Mouse (Mus musculus) lung, adult 2 months (tissue): ENCODE measurements around the gene Ing3. TPM values are rescaled to one million over a fixed set of nuclear protein-coding genes. Genes with fewer than 3 reads are reported as not detected.

ENCODE experiments used
- DNase-seq: peaks from one replicate; pipeline ENCODE4 v3.0.0; 2022
- H3K4me1 ChIP-seq: fragments of 200-500 bp; 2 replicates; pipeline ENCODE4 v1.6.1; 2011; ENCODE audit warnings: low read length; ENCODE audit not compliant: control insufficient read depth, insufficient read depth
- H3K4me3 ChIP-seq: fragments of 200-500 bp; replicated peaks from 2 replicates; pipeline ENCODE3; 2011; ENCODE audit warnings: low read depth, mild to moderate bottlenecking, control low read depth, low read length; ENCODE audit errors: extremely low read depth
- CTCF ChIP-seq: fragments of 200-500 bp; IDR thresholded peaks from 2 replicates; pipeline ENCODE4 v1.5.1; 2011; ENCODE audit warnings: mild to moderate bottlenecking, low read length, control low read depth; ENCODE audit not compliant: insufficient read depth
- POLR2A ChIP-seq: fragments of 200-500 bp; IDR thresholded peaks from 2 replicates; pipeline ENCODE4 v1.6.1; 2011; ENCODE audit warnings: low read depth, mild to moderate bottlenecking, control low read depth, low read length, borderline replicate concordance; ENCODE audit errors: extremely low read depth
- WGBS: fragments of 180-500 bp; shearing (Covaris S2); methylation state at CpG from one replicate; pipeline ENCODE4 v1.1.7; 2018; 5-methylcytosine and 5-hydroxymethylcytosine counted together
- polyA plus RNA-seq: library from polyadenylated mRNA; depleted of rRNA; stranded (reverse); fragments of >200 nt; gene quantifications from 2 replicates; pipeline ENCODE4 v1.2.3, GENCODE M21; 2012

Ing3 gene
- polyA plus RNA-seq, 1 experiment = 7.5 TPM

GRCm38 (mm10) chr6:22003959-22004543, 54.7 kb downstream of the Ing3 start:
- H3K4me3 ChIP-seq = no peak overlapping the region
- no peak for TF ChIP-seq POLR2A
- no peak for TF ChIP-seq CTCF
- 80% methylated on average over 10 of the region's 10 CpGs for WGBS
- peaks cover 4% of the 10 kb centered on the region; the same call in 1 of the 2 replicates for H3K4me1 ChIP-seq
- DNase-seq = no peak

- 90% methylated on average over 7 of the region's 7 CpGs for WGBS
Observed at GRCm38 (mm10) chr6:22008346-22008745, 59.0 kb downstream of the Ing3 start.

GRCm38 (mm10) chr6:22010258-22010657, 60.9 kb downstream of the Ing3 start:
- no peak for TF ChIP-seq CTCF
- no peak for TF ChIP-seq POLR2A
- Histone ChIP-seq H3K4me3 (no peak overlapping the region), H3K4me1 (peaks cover 3% of the 10 kb centered on the region; the same call in 1 of the 2 replicates)
- 71% methylated on average over 12 of the region's 12 CpGs for WGBS
- DNase-seq = no peak

More at GRCm38 (mm10) chr6:22008346-22008745, 59.0 kb downstream of the Ing3 start:
- TF ChIP-seq POLR2A (no peak), CTCF (no peak)
- DNase-seq = no peak
- Histone ChIP-seq H3K4me1 (peaks cover 3% of the 10 kb centered on the region; the same call in 1 of the 2 replicates), H3K4me3 (no peak overlapping the region)

GRCm38 (mm10) chr6:22010761-22011281, 61.5 kb downstream of the Ing3 start:
- DNase-seq = no peak
- 69% methylated on average over 11 of the region's 11 CpGs for WGBS
- Histone ChIP-seq H3K4me1 (peaks cover 3% of the 10 kb centered on the region; the same call in 1 of the 2 replicates), H3K4me3 (no peak overlapping the region)
- no peak for TF ChIP-seq POLR2A

GRCm38 (mm10) chr6:22011546-22011945, 62.2 kb downstream of the Ing3 start:
- no peak for TF ChIP-seq CTCF
- TF ChIP-seq POLR2A = no peak
- 46% methylated on average over 2 of the region's 2 CpGs for WGBS
- no peak overlapping the region for H3K4me3 ChIP-seq

GRCm38 (mm10) chr6:22012099-22012498, 62.7 kb downstream of the Ing3 start:
- no peak for TF ChIP-seq CTCF
- TF ChIP-seq POLR2A = no peak
- 53% methylated on average over 5 of the region's 5 CpGs for WGBS
- Histone ChIP-seq H3K4me1 (peaks cover 3% of the 10 kb centered on the region; the same call in 1 of the 2 replicates), H3K4me3 (no peak overlapping the region)
- DNase-seq = no peak

More at GRCm38 (mm10) chr6:22011546-22011945, 62.2 kb downstream of the Ing3 start:
- no peak for DNase-seq
- peaks cover 3% of the 10 kb centered on the region; the same call in 1 of the 2 replicates for H3K4me1 ChIP-seq

GRCm38 (mm10) chr6:22012501-22012900, 63.1 kb downstream of the Ing3 start:
- Histone ChIP-seq H3K4me1 (peaks cover 3% of the 10 kb centered on the region; the same call in 1 of the 2 replicates), H3K4me3 (no peak overlapping the region)
- no peak for TF ChIP-seq POLR2A
- no peak for TF ChIP-seq CTCF
- DNase-seq = no peak
- 60% methylated on average over 5 of the region's 5 CpGs for WGBS

- no peak overlapping the region for H3K4me3 ChIP-seq
- TF ChIP-seq POLR2A (no peak), CTCF (no peak)
- peaks cover 3% of the 10 kb centered on the region; the same call in 1 of the 2 replicates for H3K4me1 ChIP-seq
- no peak for DNase-seq
- 94% methylated on average over 3 of the region's 3 CpGs for WGBS
Observed at GRCm38 (mm10) chr6:22013394-22013793, 64.0 kb downstream of the Ing3 start.

GRCm38 (mm10) chr6:22014291-22014911, 65.0 kb downstream of the Ing3 start:
- H3K4me1 ChIP-seq = peaks cover 3% of the 10 kb centered on the region; the same call in 1 of the 2 replicates
- no peak for TF ChIP-seq CTCF
- no peak for TF ChIP-seq POLR2A
- DNase-seq = no peak
- WGBS = 95% methylated on average over 6 of the region's 6 CpGs
- H3K4me3 ChIP-seq = no peak overlapping the region
